Mouse (Mus musculus): ENCODE data around the gene Myom3.

GRCm38 (mm10) chr4:135844400-135844799 lies 84.9 kb downstream of the Myom3 start:
- TF ChIP-seq POLR2A (IDR thresholded peaks at IDR 0.05; ENCODE audit: extremely low read depth, insufficient read depth, low read length) (no peak), CTCF (IDR thresholded peaks at IDR 0.05; ENCODE audit: low read depth, low read length) (no peak)
